Mouse (Mus musculus) liver, postnatal 0 days (tissue): ENCODE results near the gene Zfp598. TPM values are rescaled to one million over a fixed set of nuclear protein-coding genes. Genes with fewer than 3 reads are reported as not detected.

Experiments used
- ATAC-seq: fragments of 200-750 bp; cut with Nextera tagmentation; 2 replicates; pipeline ENCODE4 v1.8.0; 2017; ENCODE audit warnings: mild to moderate bottlenecking, moderate library complexity
- DNase-seq: peaks from one replicate; pipeline ENCODE4 v3.0.0-alpha.2; 2016
- H3K27ac ChIP-seq: fragments of 300-500 bp; sonication (generic); 2 replicates; pipeline ENCODE4 v1.5.1; 2014; ENCODE audit warnings: antibody characterized with exemption, moderate library complexity, mild to moderate bottlenecking, low read depth
- H3K27me3 ChIP-seq: fragments of 300-500 bp; sonication (generic); 2 replicates; pipeline ENCODE4 v1.6.1; 2014; ENCODE audit warnings: low read length, control low read depth, mixed read lengths; ENCODE audit not compliant: insufficient read depth
- H3K36me3 ChIP-seq: fragments of 300-500 bp; sonication (generic); replicated peaks from 2 replicates; pipeline ENCODE4 v1.6.1; 2014; ENCODE audit warnings: mild to moderate bottlenecking, control low read depth, low read length, moderate library complexity, mixed read lengths; ENCODE audit not compliant: insufficient read depth
- H3K4me1 ChIP-seq: fragments of 300-500 bp; sonication (generic); 2 replicates; pipeline ENCODE4 v1.6.1; 2014; ENCODE audit warnings: antibody characterized with exemption, mild to moderate bottlenecking, control low read depth; ENCODE audit not compliant: insufficient read depth
- H3K4me2 ChIP-seq: fragments of 300-500 bp; sonication (generic); 2 replicates; pipeline ENCODE4 v1.6.1; 2014; ENCODE audit warnings: low read depth, mild to moderate bottlenecking, low read length, moderate library complexity, mixed read lengths
- H3K4me3 ChIP-seq: fragments of 300-500 bp; sonication (generic); 2 replicates; pipeline ENCODE4 v1.5.1; 2014; ENCODE audit warnings: low read depth, low read length
- H3K9ac ChIP-seq: fragments of 300-500 bp; sonication (generic); replicated peaks from 2 replicates; pipeline ENCODE4 v1.6.1; 2014; ENCODE audit warnings: mild to moderate bottlenecking, moderate library complexity
- H3K9me3 ChIP-seq: fragments of 300-500 bp; sonication (generic); 2 replicates; pipeline ENCODE4 v1.6.1; 2016; ENCODE audit warnings: mild to moderate bottlenecking, control low read depth, low read length, mixed read lengths
- CTCF ChIP-seq: sonication (generic); IDR thresholded peaks from 2 replicates; pipeline ENCODE4 v1.5.1; 2016; ENCODE audit warnings: antibody characterized with exemption, low read depth
- EP300 ChIP-seq: IDR thresholded peaks from 2 replicates; pipeline ENCODE4 v1.6.1; 2016; ENCODE audit warnings: antibody characterized with exemption, low read depth, mild to moderate bottlenecking
- WGBS: fragments of 180-500 bp; shearing (Covaris S2); extraction: QIAGEN DNeasy Blood & Tissue Kit; methylation state at CpG from one replicate; pipeline ENCODE4 v1.1.7; 2014; ENCODE audit not compliant: insufficient replicate concordance; 5-methylcytosine and 5-hydroxymethylcytosine counted together
- polyA plus RNA-seq: library from polyadenylated mRNA; unstranded; fragments of >200 nt; fragmentation: Nextera tagmentation; extraction: Ambion mirVana; gene quantifications from 2 replicates; pipeline ENCODE4 v1.2.1, GENCODE M21; 2015

Zfp598 gene
- polyA plus RNA-seq, 1 experiment from 2014 or later = 7.2 TPM

DNA sequence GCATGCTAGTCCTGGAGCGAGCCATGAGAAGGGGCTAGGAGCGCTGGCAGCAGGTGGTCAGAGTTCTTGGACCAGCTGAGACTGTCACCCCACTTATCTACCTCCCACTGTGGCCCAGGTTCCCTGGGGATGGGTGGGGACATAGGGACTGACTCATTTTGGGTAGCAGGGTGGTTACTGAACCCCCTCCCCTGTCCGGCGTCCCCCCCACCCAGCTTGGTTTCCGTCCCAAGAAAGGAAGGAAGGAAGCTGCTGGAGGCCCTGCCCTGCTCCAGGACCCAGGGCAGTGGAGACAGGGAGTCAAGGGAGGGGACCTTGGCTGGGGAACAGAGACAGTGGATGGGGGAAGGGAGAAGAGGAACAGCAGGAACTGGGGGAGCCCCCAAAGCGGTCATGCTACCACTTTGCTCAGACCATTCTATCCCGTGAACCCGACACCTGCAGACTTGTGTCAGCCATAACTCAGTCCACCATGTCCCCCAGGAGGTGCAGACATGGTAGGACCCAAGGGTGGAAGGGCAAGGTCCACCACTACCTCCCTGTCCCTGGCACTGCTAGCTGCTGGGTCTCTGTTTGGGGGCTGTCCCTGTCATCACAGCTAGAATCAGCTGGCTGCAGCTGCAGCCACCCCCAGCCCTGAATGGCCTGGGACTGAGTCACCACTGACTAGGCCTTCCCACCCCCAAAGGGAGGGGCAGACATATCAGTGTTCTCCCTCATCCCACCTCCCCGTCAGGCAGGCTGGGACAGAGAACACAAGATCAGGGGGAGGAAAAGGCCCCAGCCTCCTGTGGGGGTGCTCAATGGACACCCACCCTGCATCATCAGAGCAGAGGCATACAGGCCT, 24.4 kb upstream of the Zfp598 start:
- Histone ChIP-seq H3K9ac (peak overlapping the region; percentile 38), H3K4me1 (peaks cover 19% of the 10 kb centered on the region), H3K27me3 (peaks cover 7% of the 10 kb centered on the region; the same call in 1 of the 2 replicates), H3K27ac (peak overlapping the region; percentile 80), H3K36me3 (peaks cover 5% of the 10 kb centered on the region; the same call in 1 of the 2 replicates), H3K4me3 (no peak overlapping the region), H3K9me3 (no peaks in the 10 kb centered on the region), H3K4me2 (0 out of 2 replicates have a peak overlapping the region, but pooled peaks have one; percentile 22)
- ATAC-seq (peak; percentile 55), DNase-seq (peak; percentile 27)
- no peak for TF ChIP-seq CTCF
- TF ChIP-seq EP300 = no peak
- WGBS = 40% methylated on average over 9 of the region's 9 CpGs

DNA sequence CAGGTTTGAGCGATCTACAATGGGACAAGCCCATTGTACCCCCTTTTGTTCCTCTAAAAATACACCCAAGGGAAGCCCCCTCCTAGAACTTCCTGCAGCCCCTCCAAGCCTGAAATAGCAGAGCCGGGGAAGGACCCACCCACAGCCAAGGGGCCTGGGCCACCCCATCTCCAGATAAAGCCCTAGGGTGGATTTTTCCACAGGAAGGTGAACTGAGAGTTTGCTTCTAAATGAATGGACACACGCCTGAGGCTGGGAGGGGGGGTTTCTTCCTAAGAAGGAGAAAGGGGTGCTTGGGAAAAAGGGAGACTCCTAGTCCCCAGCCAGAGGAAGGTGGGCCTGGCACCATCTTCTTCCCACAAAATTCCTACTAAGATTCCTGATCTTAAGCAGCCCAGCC, 23.6 kb upstream of the Zfp598 start:
- peaks cover 11% of the 10 kb centered on the region; the same call in 1 of the 2 replicates for H3K27me3 ChIP-seq
- H3K4me1 ChIP-seq = peaks cover 25% of the 10 kb centered on the region
- TF ChIP-seq EP300 (no peak), CTCF (no peak)
- H3K4me2 ChIP-seq = no peak overlapping the region
- WGBS = 73% methylated on average over 3 of the region's 3 CpGs
- no peak overlapping the region for H3K4me3 ChIP-seq
- ATAC-seq = no peak
- peak overlapping the region; percentile 13 for H3K27ac ChIP-seq
- DNase-seq = no peak
- peaks cover 3% of the 10 kb centered on the region; the same call in 1 of the 2 replicates for H3K36me3 ChIP-seq
- H3K9me3 ChIP-seq = no peaks in the 10 kb centered on the region
- no peak overlapping the region for H3K9ac ChIP-seq

- TF ChIP-seq CTCF (no peak), EP300 (no peak)
- H3K27me3 ChIP-seq = peaks cover 15% of the 10 kb centered on the region
- WGBS = 67% methylated on average over 4 of the region's 4 CpGs
- H3K9ac ChIP-seq = no peak overlapping the region
- peaks cover 25% of the 10 kb centered on the region for H3K4me1 ChIP-seq
- no peaks in the 10 kb centered on the region for H3K9me3 ChIP-seq
- no peak overlapping the region for H3K4me3 ChIP-seq
- peaks cover 3% of the 10 kb centered on the region; the same call in 1 of the 2 replicates for H3K36me3 ChIP-seq
- DNase-seq = no peak
- H3K27ac ChIP-seq = 0 out of 2 replicates have a peak overlapping the region, but pooled peaks have one; percentile 13
- ATAC-seq = no peak
- H3K4me2 ChIP-seq = no peak overlapping the region
These were observed 23.1 kb upstream of the Zfp598 start for GRCm38 (mm10) chr17:24646381-24646780.

GRCm38 (mm10) chr17:24647493-24647892, 22.0 kb upstream of the Zfp598 start:
- H3K9ac ChIP-seq = no peak overlapping the region
- 72% methylated on average over 11 of the region's 11 CpGs for WGBS
- H3K36me3 ChIP-seq = peaks cover 3% of the 10 kb centered on the region; the same call in 1 of the 2 replicates
- H3K27me3 ChIP-seq = peaks cover 16% of the 10 kb centered on the region
- peaks cover 25% of the 10 kb centered on the region for H3K4me1 ChIP-seq
- DNase-seq (peak; percentile 14), ATAC-seq (no peak)
- H3K9me3 ChIP-seq = no peaks in the 10 kb centered on the region
- TF ChIP-seq CTCF (no peak), EP300 (no peak)
- no peak overlapping the region for H3K27ac ChIP-seq
- no peak overlapping the region for H3K4me2 ChIP-seq
- H3K4me3 ChIP-seq = no peak overlapping the region

DNA sequence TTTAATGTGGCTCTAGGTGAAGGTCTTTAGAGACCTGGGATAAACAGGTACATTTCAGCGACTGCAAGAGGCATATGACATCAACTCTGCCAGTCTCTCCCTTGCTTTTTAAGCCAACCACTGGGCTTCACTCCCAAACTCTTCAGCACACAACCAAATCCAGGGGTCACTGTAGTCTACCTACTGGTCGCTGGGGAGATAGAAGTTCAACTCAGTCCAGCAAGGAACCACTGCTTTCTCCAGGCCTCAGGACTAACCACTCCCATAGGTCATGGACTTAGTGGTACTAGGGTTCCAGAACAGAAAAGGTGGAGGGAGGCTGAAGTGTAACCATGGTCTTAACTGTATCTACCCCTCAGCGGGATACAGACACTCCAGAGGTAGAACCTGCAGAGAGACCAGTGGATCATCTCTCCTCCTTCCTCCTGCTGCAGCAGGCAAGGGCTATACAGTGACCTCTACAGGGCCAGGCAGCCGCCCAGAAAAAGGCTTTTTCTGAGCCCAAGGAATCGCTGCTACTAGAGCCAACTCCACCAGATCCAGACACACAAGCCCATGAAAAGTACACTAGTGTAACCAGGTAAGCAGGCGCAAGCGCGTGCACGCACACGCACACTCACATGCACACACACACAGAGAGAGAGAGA, 20.6 kb upstream of the Zfp598 start:
- Histone ChIP-seq H3K9ac (no peak overlapping the region; the same call in 1 of the 2 replicates), H3K36me3 (no peaks in the 10 kb centered on the region)
- ATAC-seq = no peak

DNA sequence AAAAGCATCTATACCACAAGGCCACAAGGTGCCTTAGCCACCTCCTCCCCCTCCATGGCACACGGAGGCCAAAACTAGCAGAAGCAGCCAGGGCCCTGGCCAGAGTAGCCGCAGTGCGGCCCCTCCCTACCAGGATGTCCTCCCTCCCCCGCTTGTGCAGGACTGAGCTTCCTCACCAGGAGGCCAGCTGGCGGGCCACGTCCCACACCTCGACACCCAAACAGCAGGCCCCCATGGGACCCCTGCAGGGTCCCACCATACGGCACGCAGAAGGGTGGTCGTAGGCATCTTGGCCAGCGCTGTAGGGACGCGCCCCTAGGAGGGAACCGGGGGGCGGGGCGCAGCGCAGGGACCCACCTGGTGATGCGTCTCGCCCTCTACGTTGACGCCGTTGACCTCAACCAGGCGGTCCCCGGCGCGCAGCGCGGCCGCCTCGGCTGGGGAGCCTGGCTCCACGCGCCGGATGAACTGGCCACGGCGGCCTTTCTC, 19.9 kb upstream of the Zfp598 start:
- WGBS = 3% methylated on average over 30 of the region's 35 CpGs
- DNase-seq (peak; percentile 53), ATAC-seq (peak; percentile 30; the same call in 1 of the 2 replicates)

More for the DNA sequence above, 20.6 kb upstream of the Zfp598 start:
- no peak for DNase-seq
- H3K4me2 ChIP-seq = peak overlapping the region; percentile 94
- peaks cover 26% of the 10 kb centered on the region for H3K4me1 ChIP-seq
- peak overlapping the region; percentile 64 for H3K4me3 ChIP-seq
- H3K27ac ChIP-seq = no peak overlapping the region
- WGBS = 69% methylated on average over 10 of the region's 10 CpGs
- TF ChIP-seq CTCF (no peak), EP300 (no peak)
- H3K27me3 ChIP-seq = peaks cover 16% of the 10 kb centered on the region
- H3K9me3 ChIP-seq = no peaks in the 10 kb centered on the region

More for the DNA sequence above, 19.9 kb upstream of the Zfp598 start:
- H3K9me3 ChIP-seq = no peaks in the 10 kb centered on the region
- no peak for TF ChIP-seq CTCF
- TF ChIP-seq EP300 = no peak
- H3K27ac ChIP-seq = no peak overlapping the region
- peak overlapping the region; percentile 94 for H3K4me2 ChIP-seq
- H3K27me3 ChIP-seq = peaks cover 16% of the 10 kb centered on the region
- peak overlapping the region; percentile 64 for H3K4me3 ChIP-seq
- H3K36me3 ChIP-seq = no peaks in the 10 kb centered on the region
- H3K9ac ChIP-seq = peak overlapping the region; percentile 59
- H3K4me1 ChIP-seq = peaks cover 20% of the 10 kb centered on the region
